Mouse (Mus musculus): Measurements from ENCODE around the gene Gab1. TPM values are rescaled to one million over a fixed set of nuclear protein-coding genes. Genes with fewer than 3 reads are reported as not detected.

Gab1 gene
- total RNA-seq (2015) (3.7 and 7.6 TPM in 2 replicates), total RNA-seq (2017) (1.4 and 1.7 TPM in 2 replicates)

DNA sequence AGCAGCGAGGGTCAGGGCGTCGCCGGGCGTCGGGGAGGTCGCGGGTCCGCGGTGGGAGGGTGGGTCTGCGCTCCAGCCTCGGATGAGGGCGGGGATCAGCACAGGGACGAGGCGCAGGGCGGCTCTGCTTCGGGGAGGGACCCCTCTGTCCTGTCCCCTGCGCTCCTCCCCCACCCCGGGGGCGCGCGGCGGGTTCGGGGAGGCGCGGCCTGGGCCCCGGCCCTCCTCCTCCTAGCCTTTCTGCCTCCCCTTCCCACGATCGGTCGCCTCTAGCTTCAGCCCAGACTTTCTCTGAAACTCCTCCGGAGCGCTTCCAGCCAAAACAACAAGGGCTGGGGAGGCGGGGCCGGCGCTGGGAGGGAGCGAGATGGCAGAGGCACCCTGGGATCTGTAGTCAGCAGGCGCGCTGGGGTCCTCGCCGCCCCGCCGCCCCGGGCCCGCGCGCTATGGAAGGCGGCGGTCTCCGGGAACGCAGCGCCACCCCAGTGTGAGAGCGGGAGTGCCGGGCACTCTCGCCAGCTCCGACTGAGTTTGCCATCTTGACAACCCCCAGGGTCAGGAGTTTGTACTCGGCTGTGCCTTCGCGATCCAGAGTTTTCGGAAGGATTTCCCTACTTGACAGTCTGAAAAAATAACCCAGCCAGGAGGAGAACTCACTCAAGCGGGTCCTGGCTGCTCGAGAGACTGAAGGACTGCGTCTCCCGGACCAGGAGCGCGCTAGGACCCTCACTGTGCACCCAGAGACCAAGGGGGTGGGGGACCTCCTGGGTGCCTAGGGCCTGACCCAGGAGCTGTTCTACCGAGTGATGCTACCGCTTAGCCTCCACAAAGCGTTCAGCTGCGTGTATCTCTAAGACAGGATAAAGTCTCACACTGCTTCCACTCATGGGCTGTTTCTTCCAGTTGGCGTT lies at the start of gene Gab1:
Gene Gab1, minus strand, starts transcription at position 324 of the 911 bp plus-strand sequence.
- peak; percentile 62 for ATAC-seq (ENCODE audit: poor library complexity, severe bottlenecking)

DNA sequence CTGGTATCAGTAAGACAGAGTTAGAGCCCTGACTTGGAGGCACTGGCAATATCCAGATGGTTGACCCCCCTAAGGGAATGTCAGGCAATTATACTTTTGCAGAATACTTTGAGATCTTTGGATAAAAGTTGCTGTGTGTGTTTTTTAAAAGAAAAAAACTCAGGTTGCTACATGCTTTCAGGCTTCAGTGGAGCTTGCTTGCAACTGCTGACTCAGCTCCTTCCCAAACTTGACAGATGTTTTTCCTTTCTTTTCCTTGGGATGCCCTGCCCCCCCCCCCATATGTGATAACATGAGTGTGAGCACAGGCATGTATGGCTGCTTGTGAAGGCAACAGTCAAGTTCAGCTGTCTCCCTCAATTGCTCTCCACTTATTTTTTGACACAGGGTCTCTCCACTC lies 48.5 kb upstream of the Gab1 start:
- ATAC-seq (ENCODE audit: poor library complexity, severe bottlenecking), result no peak

DNA sequence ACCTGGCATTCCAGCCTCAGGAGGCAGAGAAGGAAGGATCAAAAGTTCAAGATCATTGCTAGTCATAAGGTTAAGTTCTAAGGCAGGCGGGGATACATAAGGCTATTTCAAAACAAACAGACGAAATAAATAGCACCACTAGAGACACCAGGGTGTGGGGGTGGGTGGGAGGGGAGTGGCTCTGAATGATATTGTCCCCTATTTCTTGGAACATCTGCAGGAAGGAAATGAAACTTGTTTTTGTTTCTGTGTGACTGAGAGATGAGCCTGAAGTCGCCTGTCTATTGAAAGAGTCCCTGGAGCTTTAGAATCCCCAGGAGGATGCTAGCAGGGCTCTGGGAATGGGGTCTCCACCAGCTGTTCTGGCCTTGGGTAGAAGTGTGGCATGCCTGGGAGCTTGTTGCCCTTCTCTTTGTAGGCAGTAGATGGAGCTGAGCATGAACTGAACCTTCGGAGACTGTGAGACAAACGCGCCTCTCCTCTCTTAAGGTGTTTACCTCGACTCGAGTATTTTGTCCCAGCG lies 43.5 kb upstream of the Gab1 start:
- ATAC-seq (ENCODE audit: poor library complexity, severe bottlenecking), result no peak

DNA sequence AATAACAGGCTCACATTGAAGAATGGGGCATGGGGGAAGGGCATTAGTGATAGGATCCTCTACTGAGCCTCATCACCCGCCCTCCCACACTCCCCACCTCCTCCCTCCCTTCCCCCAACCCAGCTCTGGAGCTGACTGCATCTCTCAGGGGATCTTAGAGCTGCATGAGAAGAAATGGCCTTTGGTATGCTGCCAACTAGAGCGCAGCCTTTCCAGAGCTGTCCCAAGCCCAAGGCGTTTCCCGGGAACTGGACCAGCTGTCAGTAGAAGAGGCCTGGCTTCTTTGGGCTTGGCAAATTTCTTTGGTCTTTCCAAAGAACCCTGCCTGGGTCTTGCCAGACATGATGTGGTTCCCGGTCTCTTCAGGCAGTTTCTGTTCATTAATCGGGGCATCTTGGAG lies 42.3 kb upstream of the Gab1 start:
- ATAC-seq (ENCODE audit: poor library complexity, severe bottlenecking), result no peak

DNA sequence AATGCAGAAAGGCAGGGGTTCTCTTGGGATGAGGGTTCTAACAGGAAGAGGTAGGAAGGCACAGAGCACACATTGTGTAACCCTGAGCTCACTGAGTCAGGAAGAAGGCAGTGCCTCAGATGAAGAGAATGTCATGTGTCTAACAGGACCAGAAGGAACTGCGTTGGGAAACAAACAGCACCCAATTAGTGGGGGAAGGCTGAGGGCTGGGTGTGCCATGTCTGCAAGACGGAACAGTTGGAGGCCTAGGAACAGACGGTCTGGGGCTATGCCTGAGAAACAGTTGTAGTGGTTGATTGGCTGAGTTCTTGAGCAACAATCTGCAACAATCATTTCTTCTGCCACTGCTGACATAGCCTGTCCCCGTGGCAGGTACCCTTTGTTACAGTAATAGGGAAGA lies 38.8 kb upstream of the Gab1 start:
- ATAC-seq (ENCODE audit: poor library complexity, severe bottlenecking), result peak; percentile 91

DNA sequence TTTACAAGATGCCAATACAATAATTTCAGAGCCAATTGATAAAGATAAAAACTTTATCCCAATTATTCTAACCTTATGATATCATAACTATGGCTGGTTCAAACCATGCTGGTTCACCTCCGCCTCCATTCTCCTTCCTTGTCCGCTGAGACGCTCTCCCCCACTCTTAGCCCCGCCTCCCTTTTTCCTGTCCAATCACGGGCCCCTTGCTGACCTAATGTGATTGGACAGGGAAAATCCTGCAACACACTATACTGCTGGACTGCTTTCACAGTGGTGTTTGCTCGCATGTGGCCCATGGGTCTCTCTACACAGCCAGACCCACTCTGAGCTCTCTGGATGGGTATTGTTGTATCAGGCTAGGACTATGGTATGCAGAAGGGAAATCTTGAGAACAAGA lies 38.2 kb upstream of the Gab1 start:
- ATAC-seq (ENCODE audit: poor library complexity, severe bottlenecking), result no peak

DNA sequence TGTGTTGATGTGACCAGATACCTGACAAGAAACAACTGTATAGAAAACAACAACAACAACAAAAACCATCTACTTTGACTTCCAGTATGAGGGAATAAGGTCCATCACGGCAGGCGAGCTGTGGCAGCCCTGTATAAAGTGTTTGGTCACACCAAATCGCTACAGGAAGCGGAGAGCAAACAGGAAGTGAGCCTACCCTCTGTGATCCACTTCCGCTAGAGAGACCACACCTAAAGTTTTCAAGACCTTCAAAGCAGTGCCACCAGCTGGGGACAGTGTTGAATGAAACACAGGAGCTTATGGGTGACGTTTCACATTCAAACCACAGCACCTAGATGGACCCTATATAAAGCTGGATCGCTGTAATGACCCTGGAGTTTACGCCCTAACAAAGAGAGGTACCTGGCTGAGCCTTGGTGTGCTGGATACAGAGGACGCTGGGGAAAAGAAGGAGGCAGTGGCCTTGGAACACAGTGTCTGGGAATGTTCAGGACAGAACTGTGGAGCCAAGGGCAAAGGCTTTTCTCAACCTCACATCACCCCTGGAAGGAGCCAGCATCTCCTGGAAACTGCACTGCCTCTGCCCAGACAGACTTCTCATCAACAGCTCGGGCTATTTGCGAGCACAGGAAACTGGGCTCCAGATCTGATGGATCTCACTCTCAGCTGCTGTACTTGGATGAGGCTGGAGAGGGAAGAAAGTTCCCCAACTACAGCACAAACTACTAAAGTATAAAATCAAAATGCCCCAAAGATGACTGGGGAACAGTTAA lies 36.3 kb upstream of the Gab1 start:
- ATAC-seq (ENCODE audit: poor library complexity, severe bottlenecking), result peak; percentile 77

DNA sequence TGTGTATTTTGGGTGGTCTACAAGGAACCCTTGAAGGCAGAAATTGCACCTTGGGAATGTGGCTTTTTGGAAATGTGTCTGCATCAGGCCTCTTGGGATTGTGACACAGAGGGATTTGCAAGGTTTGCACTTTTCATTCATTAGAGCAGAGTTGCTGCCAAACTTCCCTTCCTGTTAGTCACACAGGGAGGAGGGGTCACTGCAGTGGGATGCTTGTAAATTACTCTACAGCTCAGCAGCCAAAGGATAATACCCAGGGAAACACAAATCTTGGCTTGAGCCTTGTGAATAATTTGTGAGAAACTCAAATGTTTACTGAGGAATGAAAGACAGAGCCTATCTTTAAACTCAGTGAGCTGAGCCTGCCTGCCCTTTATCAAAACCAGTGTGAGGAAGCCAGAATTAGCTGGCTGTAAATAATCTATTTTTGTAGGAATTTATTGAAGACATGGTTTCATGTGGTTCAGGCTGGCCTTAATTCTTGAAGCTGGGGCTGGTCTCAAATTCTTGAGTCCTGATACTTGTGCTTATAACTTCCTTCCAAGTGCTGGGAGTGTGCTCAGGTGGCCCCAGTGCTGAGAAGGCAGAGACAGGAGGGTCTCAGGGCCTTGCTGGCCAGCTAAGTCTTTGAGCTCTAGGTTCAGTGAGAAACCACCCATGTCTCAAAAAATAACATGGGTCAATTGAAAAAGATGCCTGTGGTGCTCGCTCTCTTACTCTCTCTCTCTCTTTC lies 32.9 kb upstream of the Gab1 start:
- ATAC-seq (ENCODE audit: poor library complexity, severe bottlenecking), result no peak

DNA sequence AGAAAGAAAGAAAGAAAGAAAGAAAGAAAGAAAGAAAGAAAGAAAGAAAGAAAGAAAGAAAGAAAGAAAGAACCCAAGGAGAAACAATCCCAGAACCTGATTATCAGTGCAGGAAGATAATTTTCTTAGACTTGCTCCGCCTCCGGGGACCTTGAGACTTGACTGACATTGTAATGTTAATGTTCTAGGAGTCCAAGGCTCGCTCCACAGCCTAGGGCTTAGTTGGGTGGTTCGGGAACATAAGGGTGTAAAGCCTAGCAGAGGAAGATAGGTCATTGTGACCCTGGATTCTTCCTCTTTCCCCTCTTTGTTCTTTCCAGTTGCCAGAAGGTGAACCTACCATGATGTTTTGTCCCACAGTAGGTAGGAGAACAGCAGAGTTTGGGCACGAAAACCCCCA lies 31.1 kb upstream of the Gab1 start:
- no peak for ATAC-seq (ENCODE audit: poor library complexity, severe bottlenecking)

DNA sequence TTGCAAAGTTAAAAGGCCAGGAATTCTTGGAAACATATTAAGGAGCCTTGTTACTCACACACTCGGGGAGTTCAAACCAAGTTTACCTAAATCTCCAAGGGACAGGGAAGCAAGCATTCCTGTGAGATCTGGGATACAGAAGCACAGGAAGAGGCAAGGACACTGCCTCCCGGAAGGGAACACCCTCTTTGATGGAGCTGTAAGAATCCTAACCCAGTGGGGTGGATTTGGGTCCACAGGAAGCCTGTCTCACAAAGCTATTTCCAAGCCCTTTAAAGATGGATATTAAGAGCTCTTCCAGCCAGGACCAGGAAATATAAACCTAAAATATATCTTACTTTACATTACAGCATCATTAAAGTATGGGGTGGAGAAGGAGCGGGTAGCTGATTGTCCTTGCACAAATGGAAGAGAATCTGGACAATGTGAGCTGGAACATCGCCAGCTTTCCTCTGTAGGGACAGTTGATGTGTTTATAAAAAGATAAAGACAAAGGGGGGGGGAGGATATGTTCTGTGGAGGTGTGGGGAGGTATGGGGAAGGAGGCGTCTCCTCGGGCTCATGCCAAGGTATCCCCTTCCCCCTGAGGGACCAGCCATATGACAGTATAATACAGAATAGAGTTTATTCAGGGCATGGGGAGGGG lies 28.1 kb upstream of the Gab1 start:
- no peak for ATAC-seq (ENCODE audit: poor library complexity, severe bottlenecking)

DNA sequence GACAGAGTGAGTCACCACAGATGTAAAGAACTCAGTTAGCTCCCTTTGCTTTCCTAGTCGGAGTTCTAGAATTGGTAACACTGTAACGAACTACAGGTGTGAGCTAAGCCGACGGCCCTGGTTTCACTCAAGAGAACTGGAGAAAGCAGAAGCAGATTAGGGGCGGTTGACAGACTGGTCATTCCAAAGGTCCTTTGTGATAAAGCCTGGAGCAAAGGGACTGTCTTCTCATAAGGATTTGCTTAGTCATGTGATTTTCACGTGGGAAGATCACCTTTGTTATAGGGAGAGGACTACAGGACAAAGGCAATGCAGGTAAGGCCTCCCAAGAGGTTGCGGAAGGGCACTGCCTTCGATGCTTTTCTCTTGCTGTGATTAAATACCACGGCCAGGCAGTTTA lies 22.0 kb upstream of the Gab1 start:
- no peak for ATAC-seq (ENCODE audit: poor library complexity, severe bottlenecking)

DNA sequence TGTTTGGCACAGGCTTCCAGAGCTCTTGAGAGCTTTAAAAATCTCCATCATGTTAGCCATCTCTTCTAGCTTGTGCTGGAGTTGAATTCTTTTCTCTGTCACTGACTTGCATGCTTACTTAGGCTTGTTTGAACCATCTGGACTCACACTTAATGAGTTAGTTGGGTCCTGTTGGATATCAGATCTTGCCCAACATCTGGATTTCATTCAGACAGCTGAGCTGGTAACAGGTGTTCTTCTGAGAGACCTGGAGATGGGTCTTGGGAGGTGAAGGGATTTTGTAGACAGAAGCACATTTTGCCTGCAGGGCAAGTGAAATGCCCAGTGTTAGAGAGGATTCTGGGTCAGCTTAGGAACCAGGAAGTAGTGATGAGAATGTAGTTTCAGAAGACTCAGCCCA lies 19.0 kb upstream of the Gab1 start:
- ATAC-seq (ENCODE audit: poor library complexity, severe bottlenecking), result no peak

DNA sequence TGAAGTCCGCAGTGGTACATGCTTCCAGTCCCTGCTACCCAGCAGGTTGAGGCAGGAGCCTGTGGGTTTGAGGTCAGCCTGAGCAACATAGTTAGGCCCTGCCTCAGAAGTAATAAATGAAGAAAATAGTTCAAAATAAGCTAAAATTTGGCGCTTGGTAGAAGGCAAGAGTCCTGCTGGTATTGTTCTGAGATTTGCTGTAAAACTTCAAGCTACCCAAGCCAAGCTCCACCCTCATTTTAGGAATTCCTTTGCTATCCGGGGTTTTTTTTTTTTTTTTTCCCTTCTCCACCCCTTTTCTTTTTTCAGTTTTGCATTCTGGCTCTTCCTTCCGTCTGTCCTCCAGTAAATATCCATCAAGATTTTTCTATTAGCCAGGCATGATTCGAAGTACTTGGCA lies 15.7 kb upstream of the Gab1 start:
- no peak for ATAC-seq (ENCODE audit: poor library complexity, severe bottlenecking)

DNA sequence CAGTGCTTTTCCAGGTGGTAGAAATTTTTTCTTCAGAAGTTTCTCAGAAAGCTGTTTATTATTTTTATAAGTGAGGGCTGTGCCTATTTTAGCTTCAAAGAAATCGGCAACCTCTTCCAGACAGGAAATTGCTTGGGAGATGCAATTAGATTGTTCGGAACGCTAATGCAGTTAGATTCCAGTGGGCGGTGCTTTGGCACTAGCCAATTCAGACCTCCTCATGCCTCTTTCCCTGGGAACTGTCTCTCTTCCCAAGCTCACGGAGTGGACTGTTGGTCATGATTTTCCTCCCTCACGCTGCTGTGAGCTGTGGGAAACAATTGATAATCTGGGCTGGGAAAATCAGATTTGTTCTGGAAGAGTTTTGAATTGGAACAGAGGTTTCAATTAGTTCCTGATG lies 15.1 kb upstream of the Gab1 start:
- ATAC-seq (ENCODE audit: poor library complexity, severe bottlenecking), result no peak

DNA sequence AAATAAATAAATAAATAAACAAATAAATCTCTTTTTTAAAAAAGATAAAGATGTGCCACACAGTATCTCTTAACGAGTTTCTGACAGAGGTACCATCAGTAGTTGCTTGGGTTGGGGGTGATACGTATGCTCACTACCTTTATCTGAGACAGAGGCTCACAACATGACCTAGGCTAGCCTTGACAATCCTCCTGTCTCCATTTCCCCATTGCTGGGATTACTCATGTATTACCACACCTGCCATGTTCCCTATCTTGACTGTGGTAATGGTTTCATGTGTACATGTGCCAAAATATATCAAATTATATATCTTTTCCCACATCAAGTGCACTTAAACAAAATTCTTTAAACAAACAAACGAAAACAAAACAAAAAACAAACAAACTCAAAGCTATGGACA lies 14.2 kb upstream of the Gab1 start:
- ATAC-seq (ENCODE audit: poor library complexity, severe bottlenecking), result no peak

DNA sequence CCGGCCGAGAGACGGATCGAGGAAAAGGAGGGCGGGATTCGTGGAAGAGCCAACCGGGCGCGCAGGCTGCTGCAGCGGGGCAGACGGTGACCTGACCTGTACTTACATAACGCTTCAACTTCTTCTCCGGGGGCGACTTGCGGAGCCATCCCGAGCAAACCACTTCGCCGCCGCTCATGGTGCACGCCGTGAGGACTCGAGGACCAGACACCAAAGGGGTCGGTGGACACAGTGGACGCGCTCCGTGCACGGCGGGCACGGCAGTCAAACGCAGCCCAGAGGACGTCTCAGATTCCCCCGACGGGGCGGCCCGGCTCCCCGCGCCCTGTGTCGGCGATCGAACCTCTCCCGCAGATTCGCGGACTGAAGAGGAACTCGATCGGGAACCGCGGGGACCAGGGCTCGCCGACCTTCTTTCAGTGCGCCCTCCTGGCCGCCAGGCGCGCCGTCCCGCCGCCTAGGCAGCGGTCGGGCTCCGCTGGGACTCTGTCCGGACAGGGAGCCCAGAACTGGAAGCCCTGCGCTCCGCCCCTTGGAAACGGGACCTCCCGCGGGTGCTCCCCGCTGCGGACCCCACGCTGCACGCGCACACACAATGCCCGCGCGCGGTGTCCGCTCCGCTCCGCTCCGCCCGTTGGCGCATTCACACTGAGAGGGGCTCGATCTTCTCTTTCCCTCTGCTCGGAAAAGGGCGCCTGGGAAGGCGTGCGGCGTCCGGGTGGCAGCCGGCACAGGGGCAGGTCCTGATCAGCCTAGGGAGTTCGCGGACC lies 708 bp downstream of the Gab1 start:
- ATAC-seq (ENCODE audit: poor library complexity, severe bottlenecking), result peak; percentile 83

DNA sequence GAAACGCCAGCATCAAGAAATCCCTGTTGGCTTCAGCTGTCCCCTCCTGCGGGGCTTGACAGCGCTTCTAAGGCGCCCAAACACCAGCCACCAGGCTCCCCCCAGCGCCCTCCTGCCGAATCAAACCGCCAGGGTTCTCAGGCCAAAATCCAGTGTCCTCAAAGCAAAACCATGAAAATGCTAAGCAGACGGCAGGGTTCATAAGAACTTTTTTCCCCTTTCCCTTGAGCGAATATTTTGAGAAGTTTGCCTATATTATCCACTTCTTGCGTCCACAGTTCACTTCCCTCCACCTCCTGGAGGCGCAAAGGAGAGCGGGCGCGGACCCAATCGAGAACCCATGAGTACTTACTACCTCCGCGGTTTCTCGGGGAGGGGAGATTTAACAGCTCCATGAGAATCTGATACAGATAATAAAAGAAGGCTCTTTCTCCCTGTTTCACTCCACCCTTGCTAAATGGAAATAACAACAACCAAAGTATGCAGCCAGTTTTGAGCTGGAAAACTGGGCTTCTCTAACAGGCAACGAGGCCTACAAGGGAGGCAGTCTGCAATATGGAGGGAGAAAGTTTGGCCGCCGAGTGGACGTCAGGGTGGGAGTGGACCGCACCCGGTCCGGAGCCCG lies 1.4 kb downstream of the Gab1 start:
- peak; percentile 44 for ATAC-seq (ENCODE audit: poor library complexity, severe bottlenecking)

DNA sequence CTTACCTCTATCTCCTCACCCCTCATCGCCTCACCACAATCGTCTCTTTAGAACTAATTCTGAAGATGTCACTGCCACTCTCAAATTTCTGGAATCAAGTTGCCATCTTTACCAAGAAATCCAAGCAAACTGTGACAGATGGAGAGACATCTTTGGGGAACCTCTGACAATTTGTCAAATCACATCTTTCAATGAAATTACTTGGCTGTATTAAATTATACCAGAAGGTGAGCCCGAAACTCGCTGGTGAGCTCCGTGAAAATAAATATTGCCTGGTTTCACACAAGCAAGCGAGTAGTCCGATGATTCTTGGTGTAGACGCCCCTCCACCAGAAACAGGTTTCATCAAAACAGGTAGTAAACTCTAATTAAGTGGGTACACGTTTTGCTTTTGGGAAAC lies 2.2 kb downstream of the Gab1 start:
- ATAC-seq (ENCODE audit: poor library complexity, severe bottlenecking), result no peak

DNA sequence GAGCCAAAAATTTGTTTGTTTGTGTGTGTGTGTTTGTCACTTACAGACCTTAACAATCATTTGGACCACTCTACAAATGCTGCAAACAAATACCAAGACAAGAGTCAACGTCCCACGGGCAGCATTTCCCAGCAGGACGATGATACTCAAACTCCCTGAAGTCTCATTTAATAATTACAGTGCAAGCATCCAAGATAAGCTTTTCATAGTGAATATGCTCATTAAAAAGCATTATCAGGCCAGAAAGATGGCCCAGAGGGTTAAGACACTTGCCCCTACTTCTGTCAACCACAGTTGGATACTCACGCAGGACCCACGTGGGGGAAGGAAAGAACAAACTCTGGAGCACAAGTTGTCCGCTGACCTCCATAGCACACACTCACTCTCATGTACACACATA lies 4.8 kb downstream of the Gab1 start:
- ATAC-seq (ENCODE audit: poor library complexity, severe bottlenecking), result no peak
